Mouse (Mus musculus) ES-Bruce4 (cell line): Measurements from ENCODE around the gene Slc9a5.

Source experiments
- CTCF ChIP-seq: IDR thresholded peaks from one replicate; pipeline ENCODE4 v1.8.1; 2011; ENCODE audit warnings: low read depth, low read length
- EP300 ChIP-seq: IDR thresholded peaks from 2 replicates; pipeline ENCODE4 v1.6.1; 2011; ENCODE audit warnings: low read depth, low read length; ENCODE audit not compliant: insufficient read depth
- POLR2A ChIP-seq: IDR thresholded peaks from one replicate; pipeline ENCODE4 v1.8.1; 2011; ENCODE audit warnings: low read length; ENCODE audit not compliant: insufficient read depth

DNA sequence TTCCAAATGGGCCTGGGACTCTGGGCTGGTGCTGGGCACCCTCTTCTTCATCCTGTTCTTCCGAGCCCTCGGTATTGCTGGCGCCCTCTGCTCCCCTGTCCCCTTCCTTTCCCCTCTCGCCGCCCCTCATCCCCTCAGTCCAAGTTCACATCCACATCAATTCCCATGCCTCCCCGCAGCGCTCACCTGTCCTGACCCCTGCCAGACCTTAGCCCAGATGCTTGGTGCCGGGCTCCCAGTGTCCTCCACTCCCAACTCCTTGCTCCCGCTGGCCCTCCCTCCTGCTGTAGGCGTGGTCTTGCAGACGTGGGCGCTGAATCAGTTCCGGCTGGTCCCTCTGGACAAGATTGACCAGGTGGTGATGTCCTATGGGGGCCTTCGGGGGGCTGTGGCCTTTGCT, 8.0 kb downstream of the Slc9a5 start:
- TF ChIP-seq CTCF, result no peak
- TF ChIP-seq EP300, result no peak
- TF ChIP-seq POLR2A, result no peak
